Mouse (Mus musculus) CH12.LX (cell line): ENCODE data around the gene Spdef.

Experiments used
- CHD1 ChIP-seq: IDR thresholded peaks from 2 replicates; pipeline ENCODE4 v1.6.1; 2012; ENCODE audit warnings: low read depth, low read length, improper control_type of control experiment, inconsistent platforms
- CTCF ChIP-seq, 2 experiments: IDR thresholded peaks in 1 of 2; conservative IDR thresholded peaks in 1 of 2; 2 replicates each; pipeline ENCODE4 v1.5.1; 2011 to 2012; ENCODE audit warnings: low read depth in 2 of 2, low read length in 2 of 2, improper control_type of control experiment in 1 of 2, inconsistent platforms in 1 of 2, mild to moderate bottlenecking in 1 of 2, moderate library complexity in 1 of 2
- EP300 ChIP-seq: IDR thresholded peaks from 2 replicates; pipeline ENCODE4 v1.6.1; 2011; ENCODE audit warnings: low read length, improper control_type of control experiment
- ZC3H11A ChIP-seq: IDR thresholded peaks from 2 replicates; pipeline ENCODE4 v1.6.1; 2012; ENCODE audit warnings: low read depth, mild to moderate bottlenecking, inconsistent platforms, low read length, improper control_type of control experiment

- no peak for TF ChIP-seq ZC3H11A
- TF ChIP-seq CHD1, result no peak
- TF ChIP-seq CTCF (conservative IDR thresholded peaks at IDR 0.05 in 1 of 2, IDR thresholded peaks at IDR 0.05 in 1 of 2; ENCODE audit: low read depth in 2 of 2, low read length in 2 of 2), result no peak
- peak; percentile 73 for TF ChIP-seq EP300
These were observed 19.1 kb downstream of the Spdef start for GRCm38 (mm10) chr17:27709650-27710049.
